Mouse (Mus musculus): ENCODE measurements around the gene Hoxc12.

The Hoxc12 gene

DNA sequence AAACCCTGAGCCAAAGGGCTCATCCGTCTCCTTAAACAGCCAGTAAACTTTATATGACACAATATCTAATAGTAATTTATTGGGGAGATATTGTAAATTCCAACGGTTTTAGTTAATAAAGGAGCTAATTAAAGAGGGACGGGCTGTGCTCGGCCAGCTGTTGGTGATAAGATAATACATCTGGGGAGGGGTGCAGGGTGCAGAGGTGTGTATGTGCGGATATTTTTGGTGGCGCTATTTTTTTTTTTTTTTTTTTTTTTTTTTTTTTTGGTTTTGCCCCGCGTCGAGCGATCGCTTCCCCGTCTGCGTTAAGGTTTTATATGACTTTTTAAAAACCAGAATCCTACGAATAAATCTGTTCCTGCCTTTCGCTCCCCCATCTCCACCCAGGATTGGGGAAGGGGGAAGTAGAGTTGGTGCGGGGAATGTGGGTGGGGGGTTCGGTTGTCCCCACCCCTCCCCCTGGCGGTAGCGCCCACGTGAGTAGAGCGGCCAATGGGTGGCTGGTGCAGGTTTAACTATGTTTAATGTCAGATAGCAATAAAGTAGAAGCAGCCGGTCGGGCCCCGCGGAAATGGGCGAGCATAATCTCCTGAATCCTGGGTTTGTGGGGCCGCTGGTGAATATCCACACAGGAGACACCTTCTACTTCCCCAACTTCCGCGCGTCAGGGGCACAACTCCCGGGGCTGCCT, at the start of gene Hoxc12:
Gene Hoxc12, plus strand, starts transcription at position 479 of the 694 bp plus-strand sequence.
- in situ Hi-C loops (cut with MboI, MseI), result no loop called here

DNA sequence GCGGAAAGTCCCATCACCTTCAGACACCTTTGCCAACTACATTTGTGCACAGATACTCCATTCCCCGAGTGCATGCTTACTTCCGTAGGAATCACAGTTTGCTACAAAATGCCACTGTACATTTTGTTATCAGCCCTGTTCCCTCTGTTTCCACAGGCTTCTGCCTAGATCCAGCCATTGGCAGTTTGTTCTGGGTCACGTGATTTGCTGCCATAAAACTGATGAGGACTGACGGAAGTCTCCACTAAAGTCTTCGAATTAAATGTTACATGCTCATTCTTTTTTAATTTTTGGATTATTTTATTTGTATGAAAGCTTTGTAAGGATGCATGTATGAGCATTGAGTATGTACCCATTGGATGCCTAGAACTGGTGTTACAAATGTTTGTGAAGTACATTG, 41.4 kb upstream of the Hoxc12 start:
- in situ Hi-C loops (cut with MboI, MseI), result no loop called here

DNA sequence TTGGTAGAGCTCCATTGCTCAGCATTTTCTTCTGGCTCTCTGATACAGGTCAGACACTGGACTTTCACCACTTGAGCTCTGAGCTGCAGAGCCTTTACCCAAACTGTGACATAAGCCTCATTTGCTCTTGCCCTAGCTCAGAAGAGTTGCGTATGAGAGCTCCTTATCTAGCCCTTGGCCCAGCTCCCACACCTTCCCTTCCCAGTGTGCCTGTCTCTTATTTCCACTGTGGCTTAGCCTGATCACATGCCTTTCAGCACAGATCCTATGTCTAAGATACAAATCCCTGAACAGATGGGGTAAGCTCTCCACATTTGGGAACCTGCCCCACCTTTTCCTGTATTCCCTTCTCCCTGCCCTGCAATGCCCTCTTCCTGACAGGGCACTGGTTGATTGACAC, 31.6 kb upstream of the Hoxc12 start:
- in situ Hi-C loops (cut with MboI, MseI), result no loop called here

DNA sequence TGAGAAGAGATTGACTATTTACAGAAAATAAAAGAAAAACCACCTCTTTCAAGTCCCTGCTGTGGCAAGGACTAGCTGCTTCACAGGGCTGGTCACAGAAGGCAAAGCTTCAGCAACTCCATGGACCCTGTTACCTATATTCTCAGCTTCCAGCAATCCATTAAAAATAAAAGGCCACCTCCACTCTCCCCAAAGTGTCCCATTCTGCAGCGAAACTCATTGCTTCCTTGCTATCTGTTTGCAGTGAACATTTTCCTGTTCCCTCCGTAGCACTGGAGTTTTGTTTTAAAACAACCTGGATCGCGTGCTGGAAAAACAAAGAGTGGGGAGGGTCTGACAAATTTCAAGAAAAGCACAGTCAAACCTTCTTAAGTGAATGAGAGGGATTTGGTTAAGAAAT, 27.0 kb upstream of the Hoxc12 start:
- in situ Hi-C loops (cut with MboI, MseI), result no loop called here

DNA sequence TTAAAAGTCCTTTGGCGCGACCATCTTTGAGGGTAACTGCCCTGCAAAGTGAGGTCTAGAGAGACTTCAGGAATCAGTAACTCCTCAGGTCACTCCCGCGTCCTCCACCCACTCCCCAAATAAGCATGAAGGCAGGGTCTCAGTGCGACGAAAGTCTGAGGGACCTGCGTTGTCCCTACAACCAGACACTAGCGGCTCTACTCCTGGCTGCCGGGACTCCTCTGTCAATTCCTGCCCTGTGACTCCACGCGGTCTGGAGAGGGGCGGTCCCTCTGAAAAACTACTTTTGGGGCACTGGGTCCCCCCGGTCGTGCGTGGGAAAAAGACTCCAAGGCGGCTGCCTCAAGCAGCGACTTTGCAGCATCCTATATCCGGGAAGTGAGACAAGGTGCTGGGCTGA, 26.5 kb upstream of the Hoxc12 start:
- in situ Hi-C loops (cut with MboI, MseI), result loop anchor here (5.0 kb wide), 1 partner anchor 43 kb away; no protein-coding TSS in a partner anchor

DNA sequence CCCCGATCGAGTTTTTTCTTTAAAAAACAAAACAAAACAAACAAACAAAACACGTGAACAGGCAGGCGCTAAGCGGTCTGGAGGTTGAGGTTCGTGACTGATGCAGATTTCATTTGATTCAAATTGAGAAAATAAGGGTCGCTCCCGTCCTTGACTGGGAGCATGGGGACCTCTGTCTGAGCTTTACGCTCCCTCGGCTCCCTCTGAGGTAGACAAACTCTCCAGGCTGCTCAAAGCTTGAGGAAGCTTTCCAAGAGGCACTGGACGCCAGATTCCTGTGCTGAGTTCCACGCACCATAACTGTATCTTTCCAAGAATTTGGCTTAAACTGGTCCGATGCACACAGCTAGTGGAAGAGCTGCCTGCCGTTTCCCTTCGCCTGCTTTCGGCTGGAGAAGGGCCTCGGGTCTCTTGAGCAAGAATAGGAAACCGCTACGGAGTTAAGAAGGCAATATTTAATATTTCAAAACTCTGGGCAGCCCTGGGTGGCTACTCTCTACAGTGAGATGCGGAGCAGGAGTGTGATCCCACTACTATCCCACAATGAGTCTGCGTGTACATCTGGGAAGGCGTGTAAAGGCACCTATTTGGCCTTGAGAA, 26.0 kb upstream of the Hoxc12 start:
- in situ Hi-C loops (cut with MboI, MseI), result loop anchor here (5.0 kb wide), 1 partner anchor 43 kb away; no protein-coding TSS in a partner anchor

DNA sequence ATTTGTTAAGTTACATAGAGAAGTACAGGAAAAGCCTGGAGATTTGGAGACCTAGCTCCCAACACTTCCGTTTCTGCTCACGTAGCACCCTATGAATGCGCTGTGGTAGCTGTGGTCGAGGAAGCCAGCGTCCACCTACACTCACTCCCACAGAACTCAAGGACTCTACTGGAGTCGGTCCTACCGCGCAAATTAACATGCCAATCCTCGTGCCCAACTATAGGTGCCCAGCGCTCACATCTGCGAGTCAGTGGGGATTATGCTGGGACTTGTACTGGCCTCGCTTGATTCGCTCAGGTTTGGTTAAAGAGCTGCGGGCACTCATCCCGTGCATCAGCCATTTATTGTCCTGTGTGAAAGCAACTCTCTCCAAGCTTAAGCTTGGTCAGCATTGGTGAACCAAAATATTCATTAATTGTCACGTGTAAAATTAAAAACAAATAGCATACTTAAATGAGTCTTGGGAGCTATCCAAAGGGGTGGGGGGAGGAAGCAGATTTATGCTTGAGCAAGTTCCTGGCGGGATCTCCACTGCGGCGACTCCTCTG, 23.4 kb upstream of the Hoxc12 start:
- in situ Hi-C loops (cut with MboI, MseI), result loop anchor here (5.0 kb wide), 1 partner anchor 46 kb away; no protein-coding TSS in a partner anchor

DNA sequence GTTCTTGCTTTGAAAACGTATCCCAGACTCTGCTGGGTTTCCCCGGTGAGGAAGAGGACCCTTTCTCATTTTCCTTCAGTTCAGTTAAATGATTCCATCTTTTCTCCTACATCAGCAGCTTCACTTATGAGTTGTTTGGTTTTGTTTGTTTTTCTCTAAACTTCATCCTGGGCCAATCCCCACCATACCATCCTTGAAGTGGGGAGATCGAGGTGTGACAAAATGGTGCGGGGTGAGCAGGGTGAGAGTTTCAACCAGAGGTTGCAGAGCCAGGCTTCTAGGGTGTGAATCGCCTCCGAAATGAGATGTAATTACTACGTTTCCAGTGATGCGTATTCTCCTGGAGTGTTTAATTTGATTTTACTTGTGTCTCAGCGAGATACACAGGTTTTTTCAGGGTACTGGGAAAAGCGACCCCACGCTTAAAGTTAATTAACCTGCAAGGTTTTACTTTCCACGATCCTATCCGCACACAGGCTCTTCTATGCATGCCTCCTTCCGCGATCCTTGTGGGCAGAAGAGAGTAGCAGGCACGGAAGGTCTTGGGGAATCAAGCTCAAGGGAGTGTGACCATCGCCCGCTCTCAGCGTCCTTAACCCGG, 18.5 kb upstream of the Hoxc12 start:
- in situ Hi-C loops (cut with MboI, MseI), result no loop called here

DNA sequence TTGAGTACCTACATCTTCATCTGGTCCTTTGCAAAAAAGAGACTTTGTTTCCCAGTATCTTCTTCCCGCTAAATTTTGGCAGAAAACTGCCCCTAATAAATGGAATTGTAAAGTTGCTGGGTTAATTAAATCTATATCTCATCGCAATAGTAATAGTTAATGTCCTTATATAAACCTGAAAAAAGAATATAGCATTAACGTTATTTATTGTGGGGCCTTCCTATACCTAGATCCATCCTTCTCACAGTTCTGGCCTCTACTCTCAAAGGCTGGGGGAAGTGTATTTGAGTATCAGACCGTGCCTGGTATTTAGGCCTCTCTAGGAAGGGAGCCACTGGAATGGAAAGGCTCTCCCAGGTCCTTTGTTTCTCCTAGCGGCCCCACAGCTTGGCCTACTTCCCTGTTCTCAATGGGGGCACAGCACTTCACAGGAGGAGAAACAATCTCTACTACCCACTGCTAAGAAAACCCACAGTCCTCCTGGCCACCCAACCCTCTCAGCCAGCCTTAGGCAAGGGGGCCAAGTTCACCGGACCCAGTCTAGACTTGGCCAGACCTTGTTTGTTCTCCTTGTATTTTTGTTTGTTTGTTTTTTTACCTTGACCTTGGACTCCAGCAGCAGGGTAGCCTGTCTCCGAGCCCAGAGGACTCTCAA, 17.8 kb upstream of the Hoxc12 start:
- in situ Hi-C loops (cut with MboI, MseI), result no loop called here

DNA sequence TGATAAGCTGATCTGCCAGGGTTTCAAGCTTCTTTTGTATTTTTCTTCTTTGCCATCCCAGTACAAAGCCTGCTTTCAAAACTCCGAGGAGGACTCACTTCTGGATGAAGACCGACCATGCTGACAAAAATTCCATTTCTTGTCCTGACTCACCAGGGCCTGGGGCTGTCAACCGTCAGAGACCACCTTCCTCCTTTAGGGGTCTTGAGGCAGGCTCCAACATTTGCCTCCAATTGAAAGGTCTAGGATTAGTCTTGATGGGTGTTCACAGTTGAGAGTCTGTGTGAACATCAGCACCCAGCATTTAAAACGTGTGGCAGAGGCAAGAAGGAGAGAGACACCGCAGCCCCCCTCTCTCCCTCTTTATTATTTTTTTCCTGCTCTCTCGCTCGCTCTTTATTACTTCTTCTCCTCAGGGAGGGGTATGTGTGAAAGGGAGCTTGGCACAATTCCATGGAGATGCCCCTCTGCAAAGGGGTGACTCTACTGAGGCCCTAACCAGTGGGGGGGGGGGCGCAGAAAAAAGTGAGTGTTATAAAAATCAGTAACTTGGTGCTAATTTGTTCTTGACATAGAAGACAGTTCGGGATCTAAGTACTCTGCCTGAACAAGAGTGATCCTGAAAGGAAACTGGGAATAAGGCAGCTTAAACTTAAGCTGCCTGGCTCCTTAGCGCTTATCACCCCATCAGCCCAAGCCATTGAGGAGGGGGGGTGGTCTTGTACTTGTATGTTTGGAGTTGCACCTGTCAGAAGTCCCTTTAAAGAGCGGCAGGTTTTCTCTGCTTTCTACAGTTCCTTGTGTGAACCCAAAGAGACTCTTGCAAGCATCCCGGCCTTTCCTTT, 17.0 kb upstream of the Hoxc12 start:
- in situ Hi-C loops (cut with MboI, MseI), result no loop called here

DNA sequence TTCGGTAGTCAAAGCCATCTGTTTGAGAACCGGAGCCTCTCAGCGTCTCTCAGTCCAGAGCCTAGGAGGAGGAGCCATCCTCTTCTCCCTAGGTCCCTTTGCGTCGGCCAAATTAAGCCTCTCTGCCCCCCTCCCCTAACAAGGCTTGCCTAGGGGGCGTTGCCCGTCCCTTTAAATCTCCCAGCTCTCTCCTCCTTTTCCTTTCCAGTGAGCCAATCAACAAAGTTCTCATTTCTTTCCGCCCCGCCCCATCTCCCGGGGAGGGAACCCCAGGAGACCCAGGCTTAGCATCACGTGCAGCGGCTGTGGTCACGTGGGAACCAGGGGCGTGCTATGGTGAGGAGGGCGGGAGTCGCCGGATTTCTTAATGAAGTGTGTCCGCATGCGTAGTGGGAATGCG, 15.9 kb upstream of the Hoxc12 start:
- in situ Hi-C loops (cut with MboI, MseI), result no loop called here

DNA sequence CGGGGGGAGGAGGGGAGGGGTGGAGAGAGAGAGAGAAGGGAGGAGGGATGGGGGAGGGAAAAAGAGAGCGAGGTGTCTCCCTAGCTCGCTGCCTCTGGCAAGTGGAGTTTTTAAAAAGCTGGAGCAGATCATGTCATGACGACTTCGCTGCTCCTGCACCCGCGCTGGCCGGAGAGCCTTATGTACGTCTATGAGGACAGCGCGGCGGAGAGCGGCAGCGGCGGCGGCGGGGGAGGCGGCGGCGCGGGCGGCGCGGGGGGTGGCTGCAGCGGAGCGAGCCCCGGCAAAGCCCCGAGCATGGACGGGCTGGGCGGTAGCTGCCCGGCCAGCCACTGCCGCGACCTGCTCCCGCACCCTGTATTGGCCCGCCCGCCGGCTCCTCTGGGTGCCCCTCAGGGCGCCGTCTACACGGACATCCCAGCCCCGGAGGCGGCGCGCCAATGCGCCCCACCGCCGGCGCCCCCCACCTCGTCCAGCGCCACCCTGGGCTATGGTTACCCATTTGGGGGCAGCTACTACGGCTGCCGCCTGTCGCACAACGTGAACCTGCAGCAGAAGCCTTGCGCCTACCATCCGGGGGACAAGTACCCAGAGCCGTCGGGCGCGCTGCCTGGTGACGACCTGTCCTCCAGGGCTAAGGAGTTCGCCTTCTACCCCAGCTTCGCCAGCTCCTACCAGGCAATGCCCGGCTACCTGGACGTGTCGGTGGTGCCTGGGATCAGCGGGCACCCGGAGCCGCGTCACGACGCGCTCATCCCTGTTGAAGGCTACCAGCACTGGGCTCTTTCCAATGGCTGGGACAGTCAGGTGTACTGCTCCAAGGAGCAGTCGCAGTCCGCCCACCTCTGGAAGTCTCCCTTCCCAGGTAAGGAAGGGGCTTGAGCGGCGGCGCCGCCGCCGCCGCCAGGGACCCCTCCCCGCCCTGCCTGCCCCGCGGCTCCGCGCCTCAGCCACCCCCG, 15.2 kb upstream of the Hoxc12 start, which contains the start of gene Hoxc13:
Gene Hoxc13, plus strand, starts transcription at position 51 of the 959 bp plus-strand sequence.
- in situ Hi-C loops (cut with MboI, MseI), result no loop called here

DNA sequence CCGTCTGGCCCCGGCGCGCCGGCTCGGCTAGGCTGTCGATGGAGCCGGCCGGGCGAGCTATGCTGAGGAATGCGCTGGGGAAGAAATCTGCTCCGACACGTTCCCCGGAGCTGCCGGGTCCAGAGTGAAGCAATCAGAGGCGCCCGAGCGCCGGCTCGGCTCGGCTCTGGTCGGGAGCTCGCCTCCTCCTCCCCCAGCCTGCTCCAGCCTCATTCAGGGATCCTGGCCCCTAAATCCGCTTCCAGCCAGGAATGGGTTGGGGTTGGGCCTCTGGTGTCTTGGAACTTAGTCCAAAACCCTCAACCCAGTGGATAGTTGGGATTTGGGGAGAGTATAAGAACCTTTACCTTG, 14.6 kb upstream of the Hoxc12 start:
- in situ Hi-C loops (cut with MboI, MseI), result no loop called here

DNA sequence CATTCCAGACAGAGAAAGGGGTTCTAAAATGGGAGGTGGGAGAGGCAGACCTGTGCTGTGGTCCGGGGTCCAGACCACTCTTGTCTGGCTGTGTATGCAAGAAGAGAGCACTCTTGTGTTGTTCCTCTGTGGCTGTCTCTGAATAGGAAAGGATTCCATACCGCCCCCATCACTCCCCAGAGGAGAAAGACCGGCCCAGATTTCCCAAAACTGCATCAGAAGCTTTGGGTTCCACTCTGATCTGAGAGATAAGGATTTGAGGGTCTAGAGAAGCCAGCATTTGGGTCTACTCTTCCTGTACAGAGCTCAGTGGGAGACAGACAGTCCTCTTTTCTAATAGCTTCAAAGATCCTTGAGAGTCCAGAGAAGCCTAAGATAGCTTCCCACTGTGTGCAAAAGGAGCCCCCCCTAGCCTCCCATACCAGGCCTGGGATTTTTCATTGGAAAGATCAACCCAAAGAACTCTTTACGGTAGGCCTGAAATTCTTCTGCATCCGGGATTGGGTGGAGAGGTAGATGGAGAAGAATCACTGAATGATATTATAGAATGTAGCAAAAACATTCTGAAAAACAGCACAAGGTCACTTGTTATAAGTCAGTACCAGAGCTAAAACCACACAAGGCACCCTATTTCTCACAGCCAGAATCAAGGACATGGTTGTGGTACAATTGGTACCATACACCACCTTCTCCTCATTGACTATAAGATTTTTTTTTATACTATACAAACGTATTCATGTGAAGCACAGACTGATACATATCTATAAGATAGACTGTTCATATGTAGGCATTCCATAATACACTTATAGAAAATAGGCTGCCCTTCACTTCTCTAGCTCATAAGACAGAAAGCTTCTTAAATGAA, 13.7 kb upstream of the Hoxc12 start:
- in situ Hi-C loops (cut with MboI, MseI), result no loop called here

DNA sequence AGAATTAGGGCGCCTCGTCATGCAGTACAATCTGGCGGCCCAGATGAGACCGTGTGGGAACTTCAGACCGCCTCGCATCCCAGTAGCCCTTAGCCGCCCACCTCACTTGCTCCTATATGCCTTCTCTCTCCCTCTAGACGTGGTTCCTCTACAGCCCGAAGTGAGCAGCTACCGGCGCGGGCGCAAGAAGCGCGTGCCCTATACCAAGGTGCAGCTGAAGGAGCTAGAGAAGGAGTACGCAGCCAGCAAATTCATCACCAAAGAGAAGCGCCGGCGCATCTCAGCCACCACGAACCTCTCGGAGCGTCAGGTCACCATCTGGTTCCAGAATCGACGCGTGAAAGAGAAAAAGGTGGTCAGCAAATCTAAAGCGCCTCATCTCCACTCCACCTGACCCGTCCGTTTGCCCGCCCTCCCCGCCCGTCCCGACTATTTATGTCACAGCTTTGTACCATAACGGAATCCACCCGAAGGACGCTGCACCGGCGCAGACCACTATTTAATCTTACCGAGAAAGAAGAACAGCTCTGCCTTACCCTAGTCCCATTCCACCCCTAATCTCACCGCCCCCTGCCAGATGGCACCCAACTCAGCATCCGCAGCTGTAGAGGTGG, 9.4 kb upstream of the Hoxc12 start:
- in situ Hi-C loops (cut with MboI, MseI), result no loop called here

DNA sequence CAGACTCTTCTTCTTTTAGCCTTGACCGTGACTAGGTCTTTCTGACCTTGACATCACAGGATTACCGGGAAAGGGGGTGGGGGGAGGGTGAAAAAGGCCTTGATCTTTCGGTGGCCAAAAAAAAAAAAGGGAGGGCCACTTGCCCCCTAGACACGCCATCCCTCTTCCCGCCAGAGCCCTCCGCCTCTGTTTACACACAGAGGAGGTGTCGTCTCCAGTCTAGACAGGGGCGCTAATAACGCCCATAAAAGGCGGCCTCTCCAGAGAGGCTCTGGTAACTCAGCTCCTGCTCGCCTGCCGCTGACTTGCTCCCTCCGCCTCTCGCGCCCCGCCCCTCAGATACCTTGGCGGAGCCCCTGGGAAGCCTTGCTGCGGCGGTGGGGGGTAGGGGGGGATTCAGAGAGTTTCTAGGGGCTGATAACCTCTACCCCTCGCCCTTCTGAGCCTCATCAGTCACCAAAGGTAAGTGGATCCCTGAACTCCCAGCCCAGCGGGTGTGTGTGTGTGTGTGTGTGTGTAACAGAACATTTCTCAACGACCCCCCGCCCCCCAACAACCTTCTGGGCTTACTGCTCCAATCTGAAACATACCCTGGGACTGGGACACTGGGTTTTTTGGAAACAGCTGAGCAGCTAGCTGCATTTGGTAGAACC, 4.7 kb upstream of the Hoxc12 start:
- in situ Hi-C loops (cut with MboI, MseI), result no loop called here

DNA sequence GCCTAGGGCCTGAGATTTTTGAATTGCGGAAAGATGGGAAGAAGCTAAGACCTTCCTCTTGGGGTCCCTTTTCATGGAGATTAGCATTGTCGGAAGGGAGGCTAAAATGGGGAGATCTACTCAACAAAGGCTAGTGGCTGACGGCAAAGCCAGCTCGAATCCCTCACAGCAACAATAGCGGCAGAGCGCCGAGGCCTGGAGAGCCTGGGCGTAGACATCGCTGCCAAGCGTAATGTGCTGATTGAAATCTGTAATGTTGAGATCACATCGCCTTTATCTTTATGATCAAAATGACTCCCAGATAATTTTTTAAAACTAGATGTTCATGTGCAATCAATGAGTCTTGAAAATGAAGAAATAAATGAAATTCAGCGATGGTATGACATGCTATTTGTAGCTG, 2.1 kb upstream of the Hoxc12 start:
- in situ Hi-C loops (cut with MboI, MseI), result no loop called here

DNA sequence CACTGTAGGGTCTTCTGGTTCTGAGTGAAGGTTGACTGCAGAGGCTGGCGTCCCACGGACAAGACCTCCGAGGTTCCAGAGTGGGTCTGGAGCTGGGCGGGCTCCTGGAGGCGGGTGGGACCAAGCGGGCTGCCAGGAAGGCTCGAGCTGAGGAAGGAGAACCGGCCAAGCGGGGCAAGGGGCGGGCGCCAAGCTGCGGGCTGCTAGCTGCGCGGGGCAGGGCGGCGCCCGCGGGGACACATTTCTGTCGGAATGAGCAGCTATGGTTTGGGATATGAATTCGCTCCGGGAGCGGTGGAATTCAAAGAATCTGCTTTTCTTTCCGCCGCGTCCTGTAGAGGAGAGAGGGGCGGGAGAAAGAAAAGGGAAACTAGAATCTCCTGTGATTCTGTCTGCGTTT, 1.7 kb upstream of the Hoxc12 start:
- in situ Hi-C loops (cut with MboI, MseI), result no loop called here
